In the genomic region with DNA sequence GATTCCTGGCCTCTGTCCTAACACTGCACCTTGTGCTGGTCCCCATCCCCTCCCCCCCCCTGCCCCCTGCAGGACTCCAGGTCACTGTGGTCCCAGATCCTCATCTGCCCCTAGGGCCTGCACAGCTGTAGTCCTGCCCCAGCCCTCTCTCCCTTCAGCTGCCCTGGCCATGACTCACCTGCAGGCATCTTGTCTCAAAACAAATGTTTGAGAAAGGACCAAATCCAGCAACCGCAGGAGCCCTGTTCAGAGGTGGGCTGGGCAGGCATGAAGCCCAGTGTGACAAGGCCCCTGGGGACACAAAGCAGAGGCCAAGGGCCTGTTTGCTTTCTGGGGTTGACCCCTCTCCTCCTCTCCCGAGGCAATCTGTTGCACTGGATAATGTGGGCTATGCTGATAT, we compare ENCODE assay signal across 33 mouse cellular contexts. TPM values are rescaled to one million over a fixed set of nuclear protein-coding genes. Genes with fewer than 3 reads are reported as not detected.
A peak's percentile ranks its signal among the peaks of the same experiment; 100 is the strongest.
DNase-seq lines count a peak whose midpoint lies in the region; ATAC-seq lines count a peak whose summit lies in the region.
"Had no signal": no experiment of that assay in that cellular context is flagged by ENCODE, and none has a peak within 500 bp of the region (broad histone marks: within the 10 kb centered on the region; RNA-seq: fewer than 3 reads in every experiment).

No protein-coding gene starts in this region.

- no peak overlapping the region for H3K4me3 ChIP-seq in stomach, embryonic 14.5 days (ENCODE audit: low read depth, low read length)
- H3K4me3 ChIP-seq: embryonic facial prominence, embryonic 15.5 days; gastrocnemius, adult 2 months; limb, embryonic 12.5 days; megakaryocyte, embryonic 14.5 days; neural tube, embryonic 12.5 days had no signal

- no peaks in the 10 kb centered on the region for H3K4me1 ChIP-seq in stomach, embryonic 14.5 days (ENCODE audit: control insufficient read depth, insufficient read depth, low read length)

- no peak overlapping the region for H3K4me2 ChIP-seq in stomach, embryonic 14.5 days (replicated peaks; ENCODE audit: low read depth, low read length)
- H3K4me2 ChIP-seq: embryonic facial prominence, embryonic 15.5 days; heart, embryonic 11.5 days; hindbrain, embryonic 14.5 days; limb, embryonic 12.5 days; liver, embryonic 11.5 days; neural tube, embryonic 12.5 days had no signal

- ATAC-seq in cerebellum, adult (ENCODE audit: insufficient number of reproducible peaks, low FRiP score, low TSS enrichment): no peak
- peak; percentile 29; the same call in 1 of the 2 replicates for ATAC-seq in stomach, embryonic 14.5 days (ENCODE audit: insufficient number of reproducible peaks, insufficient read depth, low FRiP score, low read depth)
- no peak for ATAC-seq in frontal cortex, adult (ENCODE audit: low TSS enrichment)
- ATAC-seq: activated CD4-positive, CD25-positive, alpha-beta regulatory T cell, adult 4 months; forebrain, embryonic 14.5 days had no signal

- H3K27ac ChIP-seq in stomach, embryonic 14.5 days (ENCODE audit: low read length): no peak overlapping the region
- H3K27ac ChIP-seq: embryonic facial prominence, embryonic 15.5 days; gastrocnemius, adult 2 months; hindbrain, embryonic 14.5 days; limb, embryonic 12.5 days; neural tube, embryonic 12.5 days had no signal

- WGBS in stomach, embryonic 14.5 days: 42% methylated on average over 2 of the region's 2 CpGs

- no peaks in the 10 kb centered on the region for H3K36me3 ChIP-seq in stomach, embryonic 14.5 days (ENCODE audit: control insufficient read depth, insufficient read depth, low read length)
- H3K36me3 ChIP-seq: embryonic facial prominence, embryonic 15.5 days; G1E; limb, embryonic 12.5 days; neural tube, embryonic 12.5 days had no signal

- no peaks in the 10 kb centered on the region for H3K27me3 ChIP-seq in stomach, embryonic 14.5 days (ENCODE audit: control insufficient read depth, insufficient read depth, low read length)
- H3K27me3 ChIP-seq: CH12.LX; embryonic facial prominence, embryonic 15.5 days had no signal

- DNase-seq in cerebellum, postnatal 10 days: peak; percentile 15 to 20
- peak; percentile 86 for DNase-seq in 3T3-L1 (ENCODE audit: low read depth, low spot score)
- DNase-seq in Muller cell, postnatal 12 days (ENCODE audit: inconsistent ontology term): peak; percentile 46
- no peak for DNase-seq in ovary, adult 18-20 months (ENCODE audit: low spot score)
- DNase-seq in layer of hippocampus, adult 9-10 months (ENCODE audit: low spot score): no peak
- DNase-seq: adrenal gland, adult 2 months; B cell, adult 2 months; cerebellum, adult 18-20 months; cerebellum, postnatal 14 days; gastrocnemius, postnatal 36 days; heart, adult 18-20 months; heart, postnatal 36 days; kidney, adult 11 months; kidney, postnatal 14 days; lung, postnatal 4 days; midbrain, embryonic 14.5 days; thymus, adult 18-20 months; thymus, postnatal 25 days had no signal

- no peak overlapping the region for H3K9ac ChIP-seq in stomach, embryonic 14.5 days (replicated peaks; ENCODE audit: low read depth, low read length)
- H3K9ac ChIP-seq: embryonic facial prominence, embryonic 15.5 days; hindbrain, embryonic 14.5 days; limb, embryonic 12.5 days; neural tube, embryonic 12.5 days had no signal

- no peaks in the 10 kb centered on the region for H3K9me3 ChIP-seq in stomach, embryonic 14.5 days (ENCODE audit: control insufficient read depth, low read depth, low read length)
- H3K9me3 ChIP-seq: embryonic facial prominence, embryonic 15.5 days; G1E; limb, embryonic 12.5 days; megakaryocyte, embryonic 14.5 days; neural tube, embryonic 12.5 days had no signal

RNA-seq across cellular contexts. Expression of a gene that starts 4.4 kb away (rescaled TPM):
- 92.1 and 102 TPM in 2 replicates for polyA plus RNA-seq in stomach, embryonic 14.5 days (2014; fragmentation: Nextera tagmentation; extraction: Ambion mirVana)

RNA-seq across cellular contexts. Expression of a gene that starts 14.4 kb away (rescaled TPM):
- 4.2 and 4.8 TPM in 2 replicates for polyA plus RNA-seq in stomach, embryonic 14.5 days (2014; fragmentation: Nextera tagmentation; extraction: Ambion mirVana)
- polyA plus RNA-seq: activated CD4-positive, CD25-positive, alpha-beta regulatory T cell, adult 4 months had no signal

RNA-seq across cellular contexts. Expression of a gene that starts 15.1 kb away (rescaled TPM):
- polyA plus RNA-seq in stomach, embryonic 14.5 days (2014; fragmentation: Nextera tagmentation; extraction: Ambion mirVana): 1.6 and 2.1 TPM in 2 replicates
- polyA plus RNA-seq: activated CD4-positive, CD25-positive, alpha-beta regulatory T cell, adult 4 months had no signal

RNA-seq across cellular contexts. Expression of a gene that starts 19.0 kb away (rescaled TPM):
- 5,566 and 6,204 TPM in 2 replicates for polyA plus RNA-seq in stomach, embryonic 14.5 days (2014; fragmentation: Nextera tagmentation; extraction: Ambion mirVana)

RNA-seq across cellular contexts. Expression of a gene that starts 27.6 kb away (rescaled TPM):
- polyA plus RNA-seq in stomach, embryonic 14.5 days (2014; fragmentation: Nextera tagmentation; extraction: Ambion mirVana): 41.5 and 42.0 TPM in 2 replicates

Comparison
In these comparisons a context has a peak if more than half of its experiments do, and no peak if none do; other contexts are left out.
1. DNase-seq: peak in cerebellum, postnatal 10 days (2 of 2), 3T3-L1 (single experiment) and Muller cell, postnatal 12 days (single experiment); none in ovary, adult 18-20 months (single experiment) and layer of hippocampus, adult 9-10 months (single experiment).